Mouse (Mus musculus): ENCODE measurements at regions not wholly inside any gene's neighbourhood (a gene's known extent, or its start where the extent isn't known, plus 50 kb on each side); places are given as distances from the start of the nearest gene placed in this dataset.
A peak's percentile ranks its signal among the peaks of the same experiment; 100 is the strongest.

- dilution Hi-C loops (cut with MboI; ENCODE audit: extremely low pct_ligation_motif_present, extremely low pct_unique_long_range_greater_than_20kb, low sequenced_read_pairs), result no loop called here
- peak; percentile 9 for DNase-seq (ENCODE audit: extremely low read depth)
These were observed 312.6 kb downstream of the Mtx2 start for GRCm38 (mm10) chr2:75137983-75138745.

DNA sequence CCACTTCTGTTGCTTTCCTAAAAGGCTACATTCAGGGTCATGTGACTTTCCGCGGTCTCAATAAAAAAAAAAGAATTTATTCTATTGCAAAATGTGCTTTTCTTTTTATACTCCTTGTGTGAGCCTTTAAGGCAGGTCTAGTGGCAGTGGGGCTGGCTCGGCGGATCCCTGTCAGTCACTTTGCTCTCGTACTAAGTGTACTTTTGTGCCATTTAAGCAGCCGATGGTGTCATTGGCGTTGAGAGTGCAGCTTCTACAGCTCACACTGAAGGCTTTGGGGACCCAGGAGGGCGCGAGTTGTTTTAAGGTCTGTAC lies 313.1 kb downstream of the Mtx2 start:
- dilution Hi-C loops (cut with MboI; ENCODE audit: extremely low pct_ligation_motif_present, extremely low pct_unique_long_range_greater_than_20kb, low sequenced_read_pairs), result no loop called here
- H3K4me1 ChIP-seq (ENCODE audit: control insufficient read depth in 1 of 2, insufficient read depth in 2 of 2), result no peaks in the 10 kb centered on the region
- H3K9ac ChIP-seq (ENCODE audit: insufficient read depth, low read depth), result no peak overlapping the region
- in situ Hi-C loops (cut with MboI; ENCODE audit: low pct_ligation_motif_present, low pct_unique_long_range_greater_than_20kb, low sequenced_read_pairs), result no loop called here
- no peaks in the 10 kb centered on the region for H3K9me3 ChIP-seq (replicated peaks; ENCODE audit: low read length)
- no peaks in the 10 kb centered on the region for H3K27me3 ChIP-seq (replicated peaks)
- H3K79me2 ChIP-seq (replicated peaks; ENCODE audit: control insufficient read depth, extremely low read depth, insufficient read depth, poor library complexity, severe bottlenecking), result no peaks in the 10 kb centered on the region
- no peak overlapping the region for H3K4me2 ChIP-seq (ENCODE audit: insufficient read depth, low read depth, poor library complexity, severe bottlenecking)
- no peak for TF ChIP-seq BHLHE40 (IDR thresholded peaks at IDR 0.05; ENCODE audit: low read depth, low read length)
- TF ChIP-seq CHD1 (IDR thresholded peaks at IDR 0.05; ENCODE audit: low read depth, low read length), result no peak
- TF ChIP-seq POLR2AphosphoS2 (IDR thresholded peaks at IDR 0.05; ENCODE audit: low read depth, low read length), result no peak
- no peak for TF ChIP-seq HCFC1 (IDR thresholded peaks at IDR 0.05; ENCODE audit: low read depth, low read length)
- TF ChIP-seq MYC (IDR thresholded peaks at IDR 0.05; ENCODE audit: low read depth, low read length), result no peak
- TF ChIP-seq ZKSCAN1 (IDR thresholded peaks at IDR 0.05; ENCODE audit: borderline replicate concordance, low read depth, low read length), result no peak
- no peak for TF ChIP-seq UBTF (IDR thresholded peaks at IDR 0.05; ENCODE audit: low read depth, low read length)
- TF ChIP-seq CHD2 (IDR thresholded peaks at IDR 0.05; ENCODE audit: low read length), result no peak
- no peak for TF ChIP-seq ETS1 (conservative IDR thresholded peaks at IDR 0.05; ENCODE audit: low read depth, low read length)
- no peak for TF ChIP-seq JUN (IDR thresholded peaks at IDR 0.05; ENCODE audit: insufficient read depth, low read depth, low read length)
- TF ChIP-seq USF1 (IDR thresholded peaks at IDR 0.05; ENCODE audit: low read depth, low read length), result no peak
- TF ChIP-seq CTCF (conservative IDR thresholded peaks at IDR 0.05 in 1 of 2, IDR thresholded peaks at IDR 0.05 in 1 of 2; ENCODE audit: low read depth in 2 of 2, low read length in 2 of 2), result no peak
- no peak overlapping the region for H3K27ac ChIP-seq (ENCODE audit: insufficient read depth, low read depth)
- no peaks in the 10 kb centered on the region for H3K36me3 ChIP-seq (replicated peaks in 1 of 2; ENCODE audit: control insufficient read depth in 1 of 2, insufficient read depth in 1 of 2, low read length in 1 of 2)
- DNase-seq (ENCODE audit: extremely low read depth), result no peak
- no peak overlapping the region for H3K4me3 ChIP-seq (replicated peaks in 1 of 3; ENCODE audit: low read depth in 2 of 3, low read length in 2 of 3, poor library complexity in 1 of 3)

More at GRCm38 (mm10) chr2:75137983-75138745, 312.6 kb downstream of the Mtx2 start:
- H3K27me3 ChIP-seq (replicated peaks), result no peaks in the 10 kb centered on the region
- H3K79me2 ChIP-seq (replicated peaks; ENCODE audit: control insufficient read depth, extremely low read depth, insufficient read depth, poor library complexity, severe bottlenecking), result no peaks in the 10 kb centered on the region
- no peaks in the 10 kb centered on the region for H3K9me3 ChIP-seq (replicated peaks; ENCODE audit: low read length)
- TF ChIP-seq RAD21 (IDR thresholded peaks at IDR 0.05; ENCODE audit: low read depth, low read length), result peak; percentile 65
- 0 out of 2 replicates have a peak, but pooled peaks have one; percentile 45 for TF ChIP-seq IRF4 (IDR thresholded peaks at IDR 0.05; ENCODE audit: low read depth, low read length)
- TF ChIP-seq CTCF (conservative IDR thresholded peaks at IDR 0.05 in 1 of 2, IDR thresholded peaks at IDR 0.05 in 1 of 2; ENCODE audit: low read depth in 2 of 2, low read length in 2 of 2), result peak in 1 of 2 experiments; percentile 75; a peak in 2 of 4 replicates
- TF ChIP-seq SMC3 (IDR thresholded peaks at IDR 0.05; ENCODE audit: low read depth, low read length), result peak; percentile 66
- TF ChIP-seq ZC3H11A (IDR thresholded peaks at IDR 0.05; ENCODE audit: low read depth, low read length), result no peak
- no peaks in the 10 kb centered on the region for H3K4me1 ChIP-seq (ENCODE audit: control insufficient read depth in 1 of 2, insufficient read depth in 2 of 2)
- in situ Hi-C loops (cut with MboI; ENCODE audit: low pct_ligation_motif_present, low pct_unique_long_range_greater_than_20kb, low sequenced_read_pairs), result no loop called here
- no peak overlapping the region for H3K27ac ChIP-seq (ENCODE audit: insufficient read depth, low read depth)
- H3K36me3 ChIP-seq (replicated peaks in 1 of 2; ENCODE audit: control insufficient read depth in 1 of 2, insufficient read depth in 1 of 2, low read length in 1 of 2), result no peaks in the 10 kb centered on the region
- H3K9ac ChIP-seq (ENCODE audit: insufficient read depth, low read depth), result no peak overlapping the region
- H3K4me2 ChIP-seq (ENCODE audit: insufficient read depth, low read depth, poor library complexity, severe bottlenecking), result peak overlapping the region; percentile 47
- no peak overlapping the region for H3K4me3 ChIP-seq (replicated peaks in 1 of 3; ENCODE audit: low read depth in 2 of 3, low read length in 2 of 3, poor library complexity in 1 of 3)
